Mouse (Mus musculus): ENCODE data around the gene Nipsnap1. TPM values are rescaled to one million over a fixed set of nuclear protein-coding genes. Genes with fewer than 3 reads are reported as not detected.

The Nipsnap1 gene
- polyA plus RNA-seq, 1 experiment, result 53.5 TPM

DNA sequence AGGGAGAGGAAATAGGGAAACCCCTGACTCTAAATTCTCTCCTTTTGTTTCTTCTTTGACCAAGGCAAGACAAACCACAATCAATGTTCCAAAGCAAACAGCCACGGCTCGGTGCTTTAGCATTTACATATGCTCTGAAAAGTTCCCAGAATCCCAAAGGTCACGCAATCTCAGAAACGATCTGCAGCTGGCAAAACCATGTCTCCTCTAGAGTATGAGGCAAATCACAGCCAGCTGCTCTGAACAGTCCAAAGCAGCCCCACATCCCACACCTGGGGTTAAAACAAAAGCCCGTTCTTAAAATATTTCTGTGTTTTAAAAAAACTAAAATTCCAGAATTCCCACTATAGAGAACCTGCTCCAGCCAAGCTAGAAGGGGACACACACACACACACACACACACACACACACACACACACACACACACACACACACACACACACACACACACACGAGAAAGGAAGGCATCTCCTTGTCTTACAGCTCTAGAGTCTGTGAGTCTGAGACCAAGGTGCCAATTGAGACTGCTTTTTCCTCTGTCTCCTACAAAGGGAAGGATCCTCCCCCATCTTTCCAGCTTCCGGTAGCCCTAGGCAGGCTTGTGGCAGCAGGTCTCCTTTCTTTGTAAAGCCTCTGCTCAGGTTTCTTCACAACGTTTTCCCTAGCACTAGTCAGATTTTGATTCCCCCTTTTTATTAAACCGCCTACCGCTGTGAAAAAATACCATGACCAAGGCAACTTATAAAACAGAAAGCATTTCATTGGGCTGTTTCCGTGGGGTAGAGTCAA lies 11.7 kb upstream of the Nipsnap1 start:
- WGBS, result 58% methylated on average over 11 of the region's 11 CpGs

DNA sequence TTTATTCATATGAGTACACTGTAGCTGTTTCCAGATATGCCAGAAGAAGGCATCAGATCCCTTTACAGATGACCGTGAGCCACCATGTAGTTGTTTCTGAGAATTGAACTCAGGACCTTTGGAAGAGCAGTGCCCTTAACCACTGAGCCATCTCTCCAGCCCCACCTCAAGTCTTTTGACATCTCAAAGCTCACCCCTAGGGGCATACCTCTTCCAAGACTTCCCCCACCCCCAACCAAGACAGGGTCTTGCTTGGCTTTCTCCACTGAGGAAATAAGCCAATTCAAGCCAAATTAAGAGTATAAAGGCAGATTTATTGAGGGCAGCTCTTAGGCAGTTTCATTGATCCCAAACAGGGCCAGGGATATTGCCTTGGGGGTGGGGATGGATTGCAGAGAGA lies 11.0 kb upstream of the Nipsnap1 start:
- 95% methylated on average over 1 of the region's 1 CpGs for WGBS
- Histone ChIP-seq H3K27ac (ENCODE audit: control insufficient read depth, insufficient read depth, low read length) (no peak overlapping the region), H3K27me3 (ENCODE audit: control insufficient read depth, insufficient read depth, low read length) (no peaks in the 10 kb centered on the region), H3K4me3 (ENCODE audit: control insufficient read depth, insufficient read depth, low read length) (no peak overlapping the region), H3K4me1 (replicated peaks; ENCODE audit: control insufficient read depth, insufficient read depth, low read length) (no peaks in the 10 kb centered on the region), H3K36me3 (ENCODE audit: control insufficient read depth, insufficient read depth, low read length) (no peaks in the 10 kb centered on the region)
- TF ChIP-seq POLR2A (IDR thresholded peaks at IDR 0.05; ENCODE audit: control insufficient read depth, extremely low read depth, insufficient read depth, low read length, poor library complexity) (no peak), CTCF (IDR thresholded peaks at IDR 0.05; ENCODE audit: borderline replicate concordance, control insufficient read depth, extremely low read depth, insufficient read depth, low read length, poor library complexity) (no peak)
- DNase-seq, result no peak

More for the DNA sequence above, 11.7 kb upstream of the Nipsnap1 start:
- no peaks in the 10 kb centered on the region for H3K4me1 ChIP-seq (replicated peaks; ENCODE audit: control insufficient read depth, insufficient read depth, low read length)
- no peaks in the 10 kb centered on the region for H3K36me3 ChIP-seq (ENCODE audit: control insufficient read depth, insufficient read depth, low read length)
- H3K27ac ChIP-seq (ENCODE audit: control insufficient read depth, insufficient read depth, low read length), result no peak overlapping the region
- TF ChIP-seq CTCF (IDR thresholded peaks at IDR 0.05; ENCODE audit: borderline replicate concordance, control insufficient read depth, extremely low read depth, insufficient read depth, low read length, poor library complexity), result no peak
- TF ChIP-seq POLR2A (IDR thresholded peaks at IDR 0.05; ENCODE audit: control insufficient read depth, extremely low read depth, insufficient read depth, low read length, poor library complexity), result no peak
- no peak overlapping the region for H3K4me3 ChIP-seq (ENCODE audit: control insufficient read depth, insufficient read depth, low read length)
- H3K27me3 ChIP-seq (ENCODE audit: control insufficient read depth, insufficient read depth, low read length), result no peaks in the 10 kb centered on the region
- no peak for DNase-seq

DNA sequence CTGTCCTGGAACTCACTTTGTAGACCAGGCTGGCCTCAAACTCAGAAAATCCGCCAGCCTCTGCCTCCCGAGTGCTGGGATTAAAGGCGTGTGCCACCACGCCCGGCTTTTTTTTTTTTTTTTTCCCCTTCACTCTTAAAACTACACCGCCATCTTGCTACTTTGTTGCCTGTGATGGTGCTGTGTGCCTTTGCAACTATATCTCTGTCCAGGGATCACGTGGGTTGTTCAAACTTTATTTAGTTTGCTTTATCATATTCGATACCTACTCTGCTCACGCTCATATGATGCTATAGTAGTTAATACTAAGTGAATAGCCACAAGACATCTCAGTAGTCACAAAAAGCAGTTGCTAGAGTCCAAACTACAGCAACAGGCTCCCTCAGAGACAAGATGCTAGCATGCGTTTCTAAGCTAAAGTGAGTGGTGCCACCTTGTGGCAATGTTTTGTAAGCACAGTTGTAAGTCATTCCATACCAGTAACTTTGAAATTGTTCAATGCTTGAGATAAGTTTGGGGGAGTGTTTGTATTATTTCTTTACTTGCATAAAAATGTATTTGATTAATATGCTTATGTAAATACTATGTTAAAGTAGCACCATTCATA lies 8.0 kb upstream of the Nipsnap1 start:
- Histone ChIP-seq H3K27me3 (ENCODE audit: control insufficient read depth, insufficient read depth, low read length) (no peaks in the 10 kb centered on the region), H3K4me1 (replicated peaks; ENCODE audit: control insufficient read depth, insufficient read depth, low read length) (no peaks in the 10 kb centered on the region), H3K36me3 (ENCODE audit: control insufficient read depth, insufficient read depth, low read length) (no peaks in the 10 kb centered on the region), H3K4me3 (ENCODE audit: control insufficient read depth, insufficient read depth, low read length) (no peak overlapping the region), H3K27ac (ENCODE audit: control insufficient read depth, insufficient read depth, low read length) (no peak overlapping the region)
- peak; percentile 68 for DNase-seq
- TF ChIP-seq POLR2A (IDR thresholded peaks at IDR 0.05; ENCODE audit: control insufficient read depth, extremely low read depth, insufficient read depth, low read length, poor library complexity) (no peak), CTCF (IDR thresholded peaks at IDR 0.05; ENCODE audit: borderline replicate concordance, control insufficient read depth, extremely low read depth, insufficient read depth, low read length, poor library complexity) (no peak)
- 56% methylated on average over 10 of the region's 10 CpGs for WGBS

DNA sequence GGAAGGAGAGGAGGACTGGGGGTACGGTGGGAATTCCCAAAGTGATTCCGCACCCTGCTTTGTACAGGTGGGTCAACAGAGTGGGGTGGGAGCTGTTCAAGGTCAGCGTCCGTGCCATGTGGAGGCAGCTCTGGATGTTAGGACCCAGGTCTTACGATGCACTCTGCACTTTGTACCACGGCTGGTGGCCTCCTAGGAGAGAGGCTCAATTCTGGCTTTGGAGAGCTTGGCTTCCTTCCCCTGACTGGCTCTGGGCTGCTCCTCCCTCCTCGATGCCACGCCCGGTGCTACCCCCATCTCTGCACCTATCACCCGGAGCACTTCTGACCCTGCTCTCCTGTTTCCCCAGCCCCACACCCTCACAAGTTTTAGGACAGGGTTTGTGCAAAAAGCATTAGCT lies 800 bp downstream of the Nipsnap1 start:
- 18% methylated on average over 10 of the region's 10 CpGs for WGBS
- peak; percentile 26; the same call in 1 of the 2 replicates for TF ChIP-seq POLR2A (IDR thresholded peaks at IDR 0.05; ENCODE audit: control insufficient read depth, extremely low read depth, insufficient read depth, low read length, poor library complexity)
- TF ChIP-seq CTCF (IDR thresholded peaks at IDR 0.05; ENCODE audit: borderline replicate concordance, control insufficient read depth, extremely low read depth, insufficient read depth, low read length, poor library complexity), result no peak
- Histone ChIP-seq H3K27me3 (ENCODE audit: control insufficient read depth, insufficient read depth, low read length) (no peaks in the 10 kb centered on the region), H3K27ac (ENCODE audit: control insufficient read depth, insufficient read depth, low read length) (no peak overlapping the region), H3K4me1 (replicated peaks; ENCODE audit: control insufficient read depth, insufficient read depth, low read length) (peaks cover 20% of the 10 kb centered on the region), H3K4me3 (ENCODE audit: control insufficient read depth, insufficient read depth, low read length) (peak overlapping the region; percentile 90), H3K36me3 (ENCODE audit: control insufficient read depth, insufficient read depth, low read length) (no peaks in the 10 kb centered on the region)
- peak; percentile 4 for DNase-seq

DNA sequence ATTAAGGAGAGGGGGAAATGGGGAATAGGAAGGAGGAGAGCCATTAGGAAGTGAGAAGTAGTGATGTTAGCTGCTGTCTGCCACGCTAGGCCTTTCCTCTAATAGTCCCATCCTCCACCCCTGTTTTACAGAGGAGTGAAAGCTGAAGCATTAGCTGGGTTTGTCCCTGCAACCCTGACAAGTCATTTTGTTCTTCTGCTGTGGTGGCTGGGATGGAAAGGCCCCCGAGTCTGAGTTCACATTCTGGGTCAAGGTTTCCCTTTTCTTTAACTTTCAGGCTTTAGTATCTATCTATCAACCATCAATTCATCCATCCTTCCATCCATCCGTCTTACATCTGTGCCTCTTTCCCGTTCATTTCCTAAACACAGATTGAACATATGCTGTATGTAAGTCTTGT lies 7.3 kb downstream of the Nipsnap1 start:
- no peak for DNase-seq

DNA sequence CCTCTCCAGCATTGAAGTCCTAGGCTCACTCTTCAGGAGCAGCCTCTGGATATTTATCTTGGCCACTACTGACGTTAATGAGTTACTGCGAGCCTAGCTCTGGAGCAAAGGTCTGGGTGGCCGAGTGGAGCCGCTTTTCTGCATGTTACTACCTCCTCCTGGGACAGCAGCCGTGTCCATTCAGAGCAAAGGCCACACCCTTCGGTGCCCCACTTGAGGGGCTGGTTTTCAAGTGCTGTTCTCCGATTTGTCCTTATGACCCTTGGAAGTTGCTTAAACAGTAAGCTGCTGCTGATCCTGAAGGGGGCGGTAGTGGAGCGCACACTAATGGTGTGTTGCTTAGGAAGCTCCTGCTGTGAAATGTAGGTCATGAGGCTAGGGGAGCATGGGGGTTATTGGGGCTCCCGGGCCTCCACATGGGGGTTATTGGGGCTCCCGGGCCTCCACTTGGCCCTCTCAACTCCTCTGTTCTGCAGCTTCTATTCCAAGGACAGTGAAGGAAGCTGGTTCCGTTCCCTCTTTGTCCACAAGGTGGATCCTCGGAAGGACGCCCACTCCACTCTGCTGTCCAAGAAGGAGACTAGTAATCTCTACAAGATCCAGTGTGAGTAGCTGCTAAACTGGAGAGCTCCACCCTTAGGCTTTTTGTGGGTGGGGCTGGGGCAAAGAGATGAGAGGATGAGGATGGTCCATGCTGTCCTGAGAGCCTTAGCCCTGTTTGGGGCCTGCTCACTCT lies 9.3 kb downstream of the Nipsnap1 start:
- no peak overlapping the region for H3K27ac ChIP-seq (ENCODE audit: control insufficient read depth, insufficient read depth, low read length)
- no peaks in the 10 kb centered on the region for H3K4me1 ChIP-seq (replicated peaks; ENCODE audit: control insufficient read depth, insufficient read depth, low read length)
- no peaks in the 10 kb centered on the region for H3K27me3 ChIP-seq (ENCODE audit: control insufficient read depth, insufficient read depth, low read length)
- TF ChIP-seq CTCF (IDR thresholded peaks at IDR 0.05; ENCODE audit: borderline replicate concordance, control insufficient read depth, extremely low read depth, insufficient read depth, low read length, poor library complexity) (0 out of 2 replicates have a peak, but pooled peaks have one; percentile 31), POLR2A (IDR thresholded peaks at IDR 0.05; ENCODE audit: control insufficient read depth, extremely low read depth, insufficient read depth, low read length, poor library complexity) (no peak)
- no peak overlapping the region for H3K4me3 ChIP-seq (ENCODE audit: control insufficient read depth, insufficient read depth, low read length)
- peak; percentile 12 for DNase-seq
- 94% methylated on average over 14 of the region's 14 CpGs for WGBS
- H3K36me3 ChIP-seq (ENCODE audit: control insufficient read depth, insufficient read depth, low read length), result no peaks in the 10 kb centered on the region

More for the DNA sequence above, 7.3 kb downstream of the Nipsnap1 start:
- TF ChIP-seq POLR2A (IDR thresholded peaks at IDR 0.05; ENCODE audit: control insufficient read depth, extremely low read depth, insufficient read depth, low read length, poor library complexity), result no peak
- TF ChIP-seq CTCF (IDR thresholded peaks at IDR 0.05; ENCODE audit: borderline replicate concordance, control insufficient read depth, extremely low read depth, insufficient read depth, low read length, poor library complexity), result no peak
- Histone ChIP-seq H3K4me3 (ENCODE audit: control insufficient read depth, insufficient read depth, low read length) (no peak overlapping the region), H3K4me1 (replicated peaks; ENCODE audit: control insufficient read depth, insufficient read depth, low read length) (no peaks in the 10 kb centered on the region), H3K27me3 (ENCODE audit: control insufficient read depth, insufficient read depth, low read length) (no peaks in the 10 kb centered on the region), H3K36me3 (ENCODE audit: control insufficient read depth, insufficient read depth, low read length) (no peaks in the 10 kb centered on the region), H3K27ac (ENCODE audit: control insufficient read depth, insufficient read depth, low read length) (no peak overlapping the region)
- WGBS, result 94% methylated on average over 4 of the region's 4 CpGs

Data from thymus, adult 2 months (tissue).